Mouse (Mus musculus): ENCODE measurements at regions not wholly inside any gene's neighbourhood (a gene's known extent, or its start where the extent isn't known, plus 50 kb on each side); places are given as distances from the start of the nearest gene placed in this dataset.

DNA sequence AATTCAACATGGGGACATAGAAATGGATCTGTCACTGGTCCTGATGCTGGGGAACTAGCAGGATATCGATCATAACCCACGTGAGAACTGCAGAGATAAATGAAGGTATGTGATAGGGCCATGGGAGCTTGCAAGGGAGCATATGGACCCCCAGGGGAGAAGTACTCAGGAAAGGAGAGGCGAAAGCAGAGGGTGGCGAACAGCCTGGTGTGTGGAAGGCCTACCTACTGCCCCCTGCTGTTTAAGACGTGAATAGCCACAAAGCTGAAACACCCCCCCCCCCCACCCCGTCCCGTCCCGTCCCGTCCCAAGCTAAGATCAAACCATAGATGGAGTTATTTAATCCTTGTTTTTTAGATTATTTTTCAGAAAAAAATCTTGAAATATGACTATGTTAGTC lies 50.9 kb upstream of the Cplx2 start:
- Histone ChIP-seq H3K4me3 (no peak overlapping the region), H3K4me1 (replicated peaks) (peaks cover 14% of the 10 kb centered on the region), H3K36me3 (no peaks in the 10 kb centered on the region), H3K27ac (replicated peaks) (no peak overlapping the region), H3K9me3 (no peaks in the 10 kb centered on the region), H3K27me3 (no peaks in the 10 kb centered on the region), H3K9ac (no peak overlapping the region), H3K4me2 (no peak overlapping the region)
- 68% methylated on average over 9 of the region's 9 CpGs for WGBS
- no peak for ATAC-seq (ENCODE audit: low read depth)

DNA sequence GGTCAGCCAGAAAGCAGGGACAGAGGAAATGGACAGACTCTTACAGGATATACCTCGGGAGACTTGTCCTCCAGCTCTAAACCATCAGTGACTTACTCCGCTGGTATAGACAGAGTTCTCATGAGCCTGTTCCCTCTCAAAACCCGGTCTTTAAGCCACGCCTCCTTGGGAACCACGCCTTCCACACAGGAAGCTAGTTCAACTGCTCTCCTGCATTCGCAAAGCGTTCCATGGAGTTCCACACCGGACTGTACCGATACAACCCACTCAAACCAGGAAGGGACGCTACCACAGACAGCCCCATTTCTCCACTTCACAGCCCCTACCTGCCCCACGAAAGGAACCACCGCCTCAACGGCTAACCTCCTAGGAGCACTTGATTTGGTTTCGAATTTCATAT lies 50.1 kb upstream of the Cplx2 start:
- WGBS: 81% methylated on average over 14 of the region's 14 CpGs
- Histone ChIP-seq H3K4me1 (replicated peaks) (peaks cover 21% of the 10 kb centered on the region), H3K27me3 (no peaks in the 10 kb centered on the region), H3K4me3 (no peak overlapping the region), H3K27ac (replicated peaks) (no peak overlapping the region), H3K9ac (no peak overlapping the region), H3K36me3 (no peaks in the 10 kb centered on the region), H3K9me3 (no peaks in the 10 kb centered on the region), H3K4me2 (no peak overlapping the region)
- no peak for ATAC-seq (ENCODE audit: low read depth)

Measured in neural tube, embryonic 13.5 days (tissue).